Mouse (Mus musculus): ENCODE measurements around the gene Wipf3.

GRCm38 (mm10) chr6:54438510-54438909 is 9.1 kb downstream of the Wipf3 start:
- no peak for TF ChIP-seq CTCF (IDR thresholded peaks at IDR 0.05; ENCODE audit: extremely low read depth, insufficient read length, insufficient replicate concordance, low read depth, low read length)
- no peak for TF ChIP-seq POLR2A (IDR thresholded peaks at IDR 0.05; ENCODE audit: low read depth, low read length)

All from small intestine, adult 2 months (tissue).